Mouse (Mus musculus) brain, adult 2 months (tissue): ENCODE results near the gene Limk2.

Source experiments
- DNase-seq: peaks from one replicate; pipeline ENCODE4 v3.0.0; 2011; ENCODE audit warnings: low read depth, low spot score

Gene Limk2

GRCm38 (mm10) chr11:3301075-3301474 lies 107.9 kb downstream of the Limk2 start:
- no peak for DNase-seq

DNA sequence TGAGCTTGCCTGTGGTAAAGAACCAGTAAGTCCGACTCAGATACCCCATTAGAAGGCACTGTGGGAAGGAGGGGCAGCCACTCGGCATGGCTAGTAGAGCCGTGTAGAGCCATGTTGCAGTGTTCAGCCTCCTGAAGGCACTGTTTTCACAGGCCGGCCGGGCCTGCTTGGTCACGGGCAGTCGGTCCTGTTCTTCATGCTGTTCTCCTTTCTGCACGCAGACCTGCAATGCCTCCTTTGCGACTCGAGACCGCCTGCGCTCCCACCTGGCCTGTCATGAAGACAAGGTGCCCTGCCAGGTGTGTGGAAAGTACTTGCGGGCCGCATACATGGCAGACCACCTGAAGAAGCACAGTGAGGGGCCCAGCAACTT lies 110.2 kb downstream of the Limk2 start:
- no peak for DNase-seq

GRCm38 (mm10) chr11:3297871-3298812 lies 110.8 kb downstream of the Limk2 start:
- no peak for DNase-seq

DNA sequence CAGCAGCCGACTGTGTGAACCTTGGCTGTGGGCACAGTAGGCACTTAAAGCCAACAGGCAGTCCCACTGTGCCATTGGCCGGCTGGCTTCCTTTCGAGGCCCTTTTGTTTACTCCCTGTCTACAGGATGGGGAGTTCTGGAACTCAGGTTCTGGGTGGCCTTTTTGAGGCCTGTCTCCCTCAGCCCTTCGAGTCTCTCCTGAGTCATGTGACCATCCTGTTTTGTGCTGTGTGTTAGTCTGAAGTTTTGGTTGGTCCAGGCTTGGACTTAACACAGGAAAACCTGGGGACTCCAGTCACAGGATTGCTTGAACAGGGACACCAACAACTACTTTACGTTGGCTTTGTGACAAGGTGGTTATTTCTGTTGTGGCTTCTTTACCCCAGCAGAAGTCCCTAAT lies 112.9 kb downstream of the Limk2 start:
- no peak for DNase-seq

DNA sequence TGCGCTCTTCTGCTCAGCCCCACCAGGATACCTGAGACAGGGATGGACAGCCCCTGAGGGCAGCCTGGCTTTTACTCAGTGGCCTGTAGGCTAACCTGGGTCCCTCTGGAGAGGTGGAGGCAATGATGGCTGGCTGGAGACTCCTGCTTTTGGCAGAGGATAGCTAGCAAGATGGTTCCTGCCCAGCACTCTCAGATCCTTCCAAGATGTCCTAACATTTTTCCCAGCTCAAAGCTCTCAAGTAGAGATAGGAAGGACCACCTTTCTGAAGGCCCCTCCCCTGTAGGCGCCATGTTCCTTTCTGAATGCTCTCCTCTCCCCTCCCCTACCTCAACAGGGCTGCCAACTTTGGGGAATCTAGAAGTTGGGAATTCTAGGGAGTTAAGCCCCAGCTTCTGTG lies 114.3 kb downstream of the Limk2 start:
- DNase-seq, result no peak
